Mouse (Mus musculus) CH12.LX (cell line): ENCODE measurements around the gene 9130213A22Rik. TPM values are rescaled to one million over a fixed set of nuclear protein-coding genes. Genes with fewer than 3 reads are reported as not detected.

Experiments used
- DNase-seq: peaks from one replicate; pipeline ENCODE4 v3.0.0-alpha.2; 2013; ENCODE audit errors: extremely low read depth
- H3K27ac ChIP-seq: 2 replicates; pipeline ENCODE4 v1.5.1; 2012; ENCODE audit warnings: low read depth, mild to moderate bottlenecking, control low read depth, moderate library complexity; ENCODE audit not compliant: insufficient read depth
- H3K27me3 ChIP-seq: replicated peaks from 2 replicates; pipeline ENCODE3; 2012; ENCODE audit warnings: inconsistent platforms
- H3K36me3 ChIP-seq, 2 experiments: replicated peaks in 1 of 2; 2 replicates each; pipeline versions ENCODE3 to v1.6.1; 2012; ENCODE audit warnings: inconsistent platforms in 1 of 2, low read length in 1 of 2, mild to moderate bottlenecking in 1 of 2, mixed read lengths in 1 of 2, moderate library complexity in 1 of 2; ENCODE audit not compliant: control insufficient read depth in 1 of 2, insufficient read depth in 1 of 2
- H3K4me1 ChIP-seq, 2 experiments: 2 replicates each; pipeline ENCODE4 v1.6.1; 2012; ENCODE audit warnings: inconsistent platforms in 1 of 2, moderate library complexity in 1 of 2; ENCODE audit not compliant: insufficient read depth in 2 of 2, control insufficient read depth in 1 of 2
- H3K4me2 ChIP-seq: 2 replicates; pipeline ENCODE4 v1.6.1; 2012; ENCODE audit warnings: low read depth, mild to moderate bottlenecking, control low read depth; ENCODE audit not compliant: poor library complexity, insufficient read depth, severe bottlenecking
- H3K4me3 ChIP-seq, 3 experiments: fragments of 150-350 bp in 1 of 3; sonication (generic) in 1 of 3; replicated peaks in 1 of 3; 2 replicates each; pipeline versions ENCODE3 to v1.5.1; 2011 to 2012; ENCODE audit warnings: low read depth in 2 of 3, low read length in 2 of 3, mild to moderate bottlenecking in 2 of 3, moderate library complexity in 2 of 3, control low read depth in 1 of 3, improper control_type of control experiment in 1 of 3, inconsistent platforms in 1 of 3, mixed read lengths in 1 of 3; ENCODE audit not compliant: poor library complexity in 1 of 3
- H3K79me2 ChIP-seq: replicated peaks from 2 replicates; pipeline ENCODE4 v1.6.1; 2012; ENCODE audit warnings: mild to moderate bottlenecking, moderate library complexity; ENCODE audit not compliant: control insufficient read depth, poor library complexity, insufficient read depth, severe bottlenecking; ENCODE audit errors: extremely low read depth
- H3K9ac ChIP-seq: 2 replicates; pipeline ENCODE4 v1.6.1; 2012; ENCODE audit warnings: low read depth, mild to moderate bottlenecking, control low read depth, moderate library complexity; ENCODE audit not compliant: insufficient read depth
- H3K9me3 ChIP-seq: replicated peaks from 2 replicates; pipeline ENCODE3; 2012; ENCODE audit warnings: low read length, inconsistent platforms, mixed read lengths
- BHLHE40 ChIP-seq: IDR thresholded peaks from 2 replicates; pipeline ENCODE4 v1.6.1; 2011; ENCODE audit warnings: mild to moderate bottlenecking, low read depth, low read length, improper control_type of control experiment
- CHD1 ChIP-seq: IDR thresholded peaks from 2 replicates; pipeline ENCODE4 v1.6.1; 2012; ENCODE audit warnings: low read depth, low read length, improper control_type of control experiment, inconsistent platforms
- CHD2 ChIP-seq: IDR thresholded peaks from 2 replicates; pipeline ENCODE4 v1.6.1; 2011; ENCODE audit warnings: low read length, improper control_type of control experiment
- CTCF ChIP-seq, 2 experiments: IDR thresholded peaks in 1 of 2; conservative IDR thresholded peaks in 1 of 2; 2 replicates each; pipeline ENCODE4 v1.5.1; 2011 to 2012; ENCODE audit warnings: low read depth in 2 of 2, low read length in 2 of 2, improper control_type of control experiment in 1 of 2, inconsistent platforms in 1 of 2, mild to moderate bottlenecking in 1 of 2, moderate library complexity in 1 of 2
- E2F4 ChIP-seq: IDR thresholded peaks from 2 replicates; pipeline ENCODE4 v1.6.1; 2011; ENCODE audit warnings: low read depth, low read length, improper control_type of control experiment; ENCODE audit not compliant: insufficient replicate concordance
- ELF1 ChIP-seq: IDR thresholded peaks from 2 replicates; pipeline ENCODE4 v1.6.1; 2014; ENCODE audit warnings: low read depth, mild to moderate bottlenecking, inconsistent platforms, low read length, improper control_type of control experiment
- ETS1 ChIP-seq: conservative IDR thresholded peaks from 2 replicates; pipeline ENCODE4 v1.6.1; 2012; ENCODE audit warnings: low read depth, mild to moderate bottlenecking, inconsistent platforms, low read length, improper control_type of control experiment, moderate library complexity
- GABPA ChIP-seq: IDR thresholded peaks from 2 replicates; pipeline ENCODE4 v1.6.1; 2012; ENCODE audit warnings: low read depth, low read length, improper control_type of control experiment, inconsistent platforms; ENCODE audit not compliant: insufficient replicate concordance
- HCFC1 ChIP-seq: IDR thresholded peaks from 2 replicates; pipeline ENCODE4 v1.6.1; 2012; ENCODE audit warnings: low read depth, mild to moderate bottlenecking, inconsistent platforms, low read length, improper control_type of control experiment
- IRF4 ChIP-seq: IDR thresholded peaks from 2 replicates; pipeline ENCODE4 v1.6.1; 2014; ENCODE audit warnings: low read depth, mild to moderate bottlenecking, inconsistent platforms, low read length, improper control_type of control experiment
- JUND ChIP-seq: conservative IDR thresholded peaks from 2 replicates; pipeline ENCODE4 v1.6.1; 2011; ENCODE audit warnings: low read depth, low read length, improper control_type of control experiment
- KAT2A ChIP-seq: IDR thresholded peaks from 2 replicates; pipeline ENCODE4 v1.6.1; 2012; ENCODE audit warnings: low read length, improper control_type of control experiment, inconsistent platforms; ENCODE audit not compliant: insufficient replicate concordance
- MAFK ChIP-seq: IDR thresholded peaks from 2 replicates; pipeline ENCODE4 v1.6.1; 2011; ENCODE audit warnings: low read length, improper control_type of control experiment; ENCODE audit not compliant: insufficient replicate concordance
- MAX ChIP-seq: IDR thresholded peaks from 2 replicates; pipeline ENCODE4 v1.6.1; 2011; ENCODE audit warnings: low read length, improper control_type of control experiment
- MAZ ChIP-seq: IDR thresholded peaks from 2 replicates; pipeline ENCODE4 v1.6.1; 2012; ENCODE audit warnings: low read depth, mild to moderate bottlenecking, inconsistent platforms, low read length, improper control_type of control experiment, moderate library complexity
- MEF2A ChIP-seq: IDR thresholded peaks from 2 replicates; pipeline ENCODE4 v1.6.1; 2014; ENCODE audit warnings: low read depth, mild to moderate bottlenecking, inconsistent platforms, low read length, improper control_type of control experiment, borderline replicate concordance
- MXI1 ChIP-seq: IDR thresholded peaks from 2 replicates; pipeline ENCODE4 v1.6.1; 2011; ENCODE audit warnings: mild to moderate bottlenecking, low read depth, low read length, improper control_type of control experiment
- MYC ChIP-seq: IDR thresholded peaks from 2 replicates; pipeline ENCODE4 v1.6.1; 2011; ENCODE audit warnings: low read depth, mild to moderate bottlenecking, improper control_type of control experiment, low read length
- NELFE ChIP-seq: IDR thresholded peaks from 2 replicates; pipeline ENCODE4 v1.6.1; 2011; ENCODE audit warnings: low read depth, low read length, improper control_type of control experiment
- NRF1 ChIP-seq: IDR thresholded peaks from 2 replicates; pipeline ENCODE4 v1.6.1; 2014; ENCODE audit warnings: low read depth, mild to moderate bottlenecking, inconsistent platforms, low read length, improper control_type of control experiment, moderate library complexity
- PAX5 ChIP-seq: IDR thresholded peaks from 2 replicates; pipeline ENCODE4 v1.6.1; 2012; ENCODE audit warnings: low read length, inconsistent platforms, mixed read lengths
- POLR2A ChIP-seq: IDR thresholded peaks from 2 replicates; pipeline ENCODE4 v1.6.1; 2011; ENCODE audit warnings: low read depth, mild to moderate bottlenecking, improper control_type of control experiment, low read length
- POLR2AphosphoS2 ChIP-seq: IDR thresholded peaks from 2 replicates; pipeline ENCODE4 v1.6.1; 2011; ENCODE audit warnings: low read depth, low read length, improper control_type of control experiment
- SIN3A ChIP-seq: IDR thresholded peaks from 2 replicates; pipeline ENCODE4 v1.6.1; 2012; ENCODE audit warnings: low read length, improper control_type of control experiment, inconsistent platforms
- TBP ChIP-seq: conservative IDR thresholded peaks from 2 replicates; pipeline ENCODE4 v1.6.1; 2011; ENCODE audit warnings: low read depth, low read length, improper control_type of control experiment
- TCF12 ChIP-seq: IDR thresholded peaks from 2 replicates; pipeline ENCODE4 v1.6.1; 2014; ENCODE audit warnings: low read depth, mild to moderate bottlenecking, inconsistent platforms, low read length, improper control_type of control experiment
- UBTF ChIP-seq: IDR thresholded peaks from 2 replicates; pipeline ENCODE4 v1.6.1; 2012; ENCODE audit warnings: low read depth, mild to moderate bottlenecking, inconsistent platforms, low read length, improper control_type of control experiment, moderate library complexity
- USF2 ChIP-seq: conservative IDR thresholded peaks from 2 replicates; pipeline ENCODE4 v1.6.1; 2011; ENCODE audit warnings: low read depth, low read length, improper control_type of control experiment
- ZKSCAN1 ChIP-seq: IDR thresholded peaks from 2 replicates; pipeline ENCODE4 v1.6.1; 2012; ENCODE audit warnings: low read depth, inconsistent platforms, low read length, improper control_type of control experiment, borderline replicate concordance
- ZMIZ1 ChIP-seq: IDR thresholded peaks from 2 replicates; pipeline ENCODE4 v1.6.1; 2012; ENCODE audit warnings: low read depth, mild to moderate bottlenecking, inconsistent platforms, low read length, improper control_type of control experiment
- ZNF384 ChIP-seq: IDR thresholded peaks from 2 replicates; pipeline ENCODE4 v1.6.1; 2012; ENCODE audit warnings: low read depth, low read length, improper control_type of control experiment, inconsistent platforms
- dilution Hi-C: fragments of 300-500 bp; cut with MboI; formaldehyde crosslinking; loops from 2 replicates; pipeline ENCODE4 v1.14.3; 2020; ENCODE audit warnings: low sequenced_read_pairs; ENCODE audit not compliant: extremely low pct_unique_long_range_greater_than_20kb, extremely low pct_ligation_motif_present
- in situ Hi-C: fragments of 300-500 bp; cut with MboI; formaldehyde crosslinking; loops from 3 replicates; pipeline ENCODE4 v1.14.3; 2019; ENCODE audit warnings: low sequenced_read_pairs, low pct_ligation_motif_present, low pct_unique_long_range_greater_than_20kb, mixed read lengths
- polyA plus RNA-seq: library from polyadenylated mRNA; unstranded; fragments of >175 nt; gene quantifications from 2 replicates; pipeline ENCODE4 v1.2.1, GENCODE M21; 2012; ENCODE audit warnings: low read depth; ENCODE audit not compliant: insufficient read length
- total RNA-seq, 2 experiments: library from RNA; depleted of rRNA; stranded (reverse); fragments of 300-350 nt in 1 of 2; fragments of >200 nt in 1 of 2; gene quantifications; 2 replicates each; pipeline ENCODE4 v1.2.3; 2012 to 2014

The 9130213A22Rik gene
- total and polyA plus RNA-seq, 3 experiments: not detected

DNA sequence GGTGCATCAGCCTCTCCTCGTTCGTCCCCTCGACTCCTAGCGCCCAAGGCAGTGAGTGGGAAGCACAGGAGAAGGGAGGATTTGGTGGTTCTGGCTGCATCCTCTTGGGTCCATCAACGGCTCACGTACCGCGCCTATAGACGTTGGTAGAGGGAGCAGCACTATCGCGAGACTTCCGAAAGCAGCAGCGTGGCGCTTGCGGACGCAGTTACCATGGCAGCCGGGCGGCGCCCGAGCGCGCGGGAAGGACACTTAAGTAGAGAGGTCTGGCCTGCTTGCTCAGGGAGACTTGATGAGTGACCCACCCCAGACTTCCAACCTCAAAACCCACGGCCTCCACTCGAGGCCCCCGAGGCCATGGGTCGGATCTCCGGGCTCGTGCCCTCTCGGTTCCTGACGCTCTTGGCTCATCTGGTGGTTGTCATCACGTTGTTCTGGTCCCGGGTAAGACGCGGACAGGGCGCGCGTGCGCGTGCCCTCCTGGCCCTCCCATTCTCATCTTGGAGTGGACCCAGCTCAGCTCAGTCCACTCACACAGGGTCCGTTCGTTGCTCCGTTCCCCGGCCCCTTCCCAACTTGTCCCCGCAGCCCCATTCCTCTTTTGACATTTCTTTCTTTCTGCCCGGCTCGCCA is 51.7 kb downstream of the 9130213A22Rik start, which contains the start of gene Tmem107:
Gene Tmem107 (plus strand): TSS at position 217 of the 633 bp plus-strand sequence.
- Histone ChIP-seq H3K4me2 (peak within 1 kb of the TSS; percentile 85), H3K4me3 (peak within 1 kb of the TSS; percentile 56 to 73 (median 72))
- DNase-seq: peak; percentile 97
- in situ Hi-C loops: no loop called here
- TF ChIP-seq IRF4 (no peak; the same call in 1 of the 2 replicates), ZMIZ1 (peak; percentile 83; the same call in 1 of the 2 replicates), BHLHE40 (peak; percentile 65), ETS1 (no peak; the same call in 1 of the 2 replicates), ELF1 (peak; percentile 8; the same call in 1 of the 2 replicates), GABPA (no peak), POLR2AphosphoS2 (peak; percentile 88), NRF1 (peak; percentile 89), PAX5 (no peak), E2F4 (peak; percentile 92; the same call in 1 of the 2 replicates), MAX (peak; percentile 88), TCF12 (peak; percentile 76), MXI1 (peak; percentile 99), KAT2A (no peak; the same call in 1 of the 2 replicates), HCFC1 (peak; percentile 64), MEF2A (no peak; the same call in none of the 2 replicates), UBTF (0 out of 2 replicates have a peak, but pooled peaks have one; percentile 0), USF2 (no peak), ZNF384 (no peak), JUND (no peak), CHD1 (no peak), POLR2A (peak; percentile 97), MAZ (no peak), ZKSCAN1 (no peak), SIN3A (peak; percentile 98), CTCF (conservative IDR thresholded peaks at IDR 0.05 in 1 of 2, IDR thresholded peaks at IDR 0.05 in 1 of 2; ENCODE audit: low read depth in 2 of 2, low read length in 2 of 2) (no peak), MAFK (no peak), MYC (peak; percentile 94), TBP (peak; percentile 85), NELFE (peak; percentile 96), CHD2 (peak; percentile 100)
- TF ChIP-seq, all 38 proteins: peak for 17
- H3K9ac ChIP-seq: peak within 1 kb of the TSS; percentile 88
- H3K9me3 ChIP-seq: no peaks in the 10 kb centered on the region
- H3K79me2 ChIP-seq: no peaks in the 10 kb centered on the region
- peaks cover 3% of the 10 kb centered on the region for H3K27me3 ChIP-seq
- peak within 1 kb of the TSS; percentile 59 for H3K27ac ChIP-seq
- dilution Hi-C loops: no loop called here
- H3K36me3 ChIP-seq: no peaks in the 10 kb centered on the region
- H3K4me1 ChIP-seq: peaks cover 17 to 45% of the 10 kb centered on the region in 2 experiments
